Mouse (Mus musculus) 3134 (cell line): ENCODE measurements around the gene Kcnj15.

ENCODE experiments used
- DNase-seq: peaks from one replicate; pipeline ENCODE4 v3.0.0-alpha.2; 2011; ENCODE audit warnings: low spot score; ENCODE audit not compliant: insufficient read length; ENCODE audit errors: extremely low read depth

Gene Kcnj15

DNA sequence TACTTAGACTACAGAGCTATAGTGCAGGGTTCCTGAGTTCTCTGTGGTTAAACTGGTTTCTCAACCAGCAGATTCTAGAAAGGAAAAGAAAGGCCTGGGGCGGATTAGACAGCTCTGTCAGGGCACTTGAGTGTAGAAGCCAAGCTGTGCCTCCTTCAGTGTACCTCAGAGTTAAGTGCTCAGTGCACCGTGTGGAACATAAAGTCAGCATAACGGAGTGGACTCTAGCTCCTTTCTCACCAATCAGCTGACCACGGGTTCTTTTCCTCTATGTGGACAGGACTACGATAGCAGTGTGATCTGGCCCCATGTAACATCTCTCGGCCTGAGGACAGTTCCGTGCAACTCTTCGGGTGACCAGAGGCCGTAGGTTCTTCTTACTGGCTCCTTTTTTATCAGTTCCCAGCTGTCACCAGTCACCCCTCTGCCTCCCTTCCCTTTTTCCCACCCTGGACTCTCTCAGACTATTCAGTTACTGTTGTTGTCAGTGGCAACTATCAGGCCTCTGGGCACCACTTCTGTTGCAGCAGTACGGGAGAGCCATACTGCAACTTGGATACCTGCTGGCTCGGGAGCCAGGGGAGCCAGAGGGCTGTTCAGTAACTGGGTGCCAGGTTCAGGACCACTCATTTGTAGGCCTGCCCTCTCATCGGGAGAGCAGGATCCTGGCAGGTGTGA is 12.6 kb upstream of the Kcnj15 start:
- no peak for DNase-seq

DNA sequence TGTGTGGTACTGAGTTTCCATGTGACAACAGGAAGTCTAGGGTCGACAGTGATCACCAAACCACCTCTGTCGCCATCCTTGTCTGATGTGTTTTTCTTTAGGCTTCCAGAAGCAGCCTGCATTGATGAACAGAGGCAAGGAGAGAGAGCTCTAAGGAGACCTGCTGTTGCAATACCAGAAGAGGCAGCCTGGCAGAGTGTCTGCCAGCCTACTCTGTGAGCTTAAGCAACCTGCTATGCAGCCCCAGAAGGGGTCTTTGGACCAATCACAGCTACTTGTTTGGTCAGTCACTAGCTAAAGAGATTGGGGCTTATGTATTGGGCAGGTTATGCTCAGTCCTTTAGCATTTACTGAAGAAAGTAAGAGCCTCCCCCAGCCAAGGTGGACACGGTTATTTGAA is 11.9 kb upstream of the Kcnj15 start:
- DNase-seq, result no peak

DNA sequence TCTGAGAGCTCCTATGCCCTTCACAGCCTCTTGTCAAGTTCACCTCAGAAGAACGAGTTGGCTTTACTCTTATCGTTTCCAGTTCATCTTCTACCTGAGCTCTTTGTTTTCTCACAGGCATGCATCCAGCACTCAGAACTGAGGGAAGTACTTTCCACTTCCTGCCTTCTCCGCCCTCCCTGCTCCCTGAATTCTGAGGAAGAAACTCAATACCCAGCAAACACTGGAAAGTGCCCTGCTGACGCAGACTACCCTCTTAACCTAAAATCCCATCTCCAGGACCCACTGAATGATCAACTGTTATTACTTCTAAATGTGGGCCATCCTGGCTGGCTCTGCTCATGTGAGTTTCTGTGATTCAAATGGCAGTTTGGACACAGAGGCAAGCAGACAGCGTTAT is 8.7 kb upstream of the Kcnj15 start:
- no peak for DNase-seq

DNA sequence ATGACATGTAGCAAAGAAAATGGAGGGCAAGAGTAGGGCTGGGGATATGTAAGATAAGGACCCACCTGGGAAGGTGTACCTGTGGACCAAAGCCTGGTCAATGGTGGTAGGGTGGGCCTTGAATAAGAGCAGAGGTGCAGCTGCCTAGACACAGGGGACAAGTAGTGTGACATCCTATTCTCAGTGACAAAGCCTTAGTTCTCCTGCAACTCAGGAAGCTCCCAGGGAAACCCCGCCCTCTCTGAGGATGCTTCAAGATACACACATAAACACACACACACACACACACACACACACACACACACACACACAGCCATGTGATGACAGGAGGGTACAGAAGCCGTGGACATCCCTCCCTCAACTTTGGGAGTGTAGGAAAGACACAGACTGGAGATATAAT is 710 bp upstream of the Kcnj15 start:
- DNase-seq, result no peak

DNA sequence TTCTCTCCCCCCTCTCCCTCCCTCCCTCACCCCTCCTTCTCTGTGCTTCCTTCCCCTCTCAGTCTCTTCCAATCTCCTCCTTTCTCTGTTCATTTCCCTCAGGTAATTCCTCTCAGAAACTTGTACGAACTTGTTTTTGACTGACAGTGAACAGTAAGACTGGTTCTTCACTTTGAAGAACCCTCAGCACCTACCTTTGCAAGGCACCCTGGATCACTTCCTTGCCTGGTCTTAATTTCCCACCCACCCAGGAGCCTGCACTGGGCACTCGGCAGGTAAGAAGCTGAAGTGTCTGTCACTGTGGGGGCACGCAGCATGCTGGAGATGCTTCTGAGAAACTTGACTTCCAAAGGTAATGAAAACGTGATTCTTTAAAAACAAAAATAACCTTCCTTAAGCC is 742 bp downstream of the Kcnj15 start:
- DNase-seq, result no peak

DNA sequence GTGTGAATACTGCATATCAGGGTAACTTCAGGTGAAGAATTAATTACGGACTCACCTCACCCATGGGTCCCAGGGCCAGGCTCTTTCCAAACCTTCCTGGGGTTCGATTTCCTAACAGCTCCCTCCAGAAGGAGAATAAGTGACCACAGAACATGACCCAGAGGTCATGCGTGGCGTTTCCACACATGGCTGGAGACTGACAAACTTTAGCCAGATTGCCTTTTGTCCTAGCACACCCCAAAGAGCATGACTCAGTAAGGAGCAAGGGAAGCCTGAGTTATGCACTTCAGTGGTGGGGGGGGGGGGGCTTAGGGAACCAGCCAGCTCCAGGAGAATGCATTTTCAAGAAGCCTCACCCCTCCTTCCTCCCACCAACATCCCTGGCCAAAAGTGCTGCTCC is 2.1 kb downstream of the Kcnj15 start:
- DNase-seq, result no peak

DNA sequence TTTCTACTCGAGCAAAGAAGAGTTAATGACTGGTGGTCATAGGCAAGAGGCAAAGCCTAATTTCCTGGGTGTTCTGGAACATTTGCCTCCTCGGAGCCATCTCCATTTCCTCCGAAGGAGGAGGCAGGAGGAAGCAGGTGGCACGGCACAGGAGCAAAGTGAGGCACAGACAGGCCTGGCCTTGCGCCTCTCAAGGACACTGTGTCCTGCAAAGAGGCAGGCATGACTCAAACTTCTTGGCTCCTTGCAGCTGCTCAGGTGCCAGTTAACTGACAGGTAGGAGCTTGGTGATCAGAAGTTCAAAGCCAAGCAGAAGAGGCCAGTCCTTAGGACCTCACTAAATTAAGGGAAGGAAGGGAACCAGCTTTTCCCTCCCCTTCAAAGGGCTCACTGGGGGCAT is 3.3 kb downstream of the Kcnj15 start:
- no peak for DNase-seq

DNA sequence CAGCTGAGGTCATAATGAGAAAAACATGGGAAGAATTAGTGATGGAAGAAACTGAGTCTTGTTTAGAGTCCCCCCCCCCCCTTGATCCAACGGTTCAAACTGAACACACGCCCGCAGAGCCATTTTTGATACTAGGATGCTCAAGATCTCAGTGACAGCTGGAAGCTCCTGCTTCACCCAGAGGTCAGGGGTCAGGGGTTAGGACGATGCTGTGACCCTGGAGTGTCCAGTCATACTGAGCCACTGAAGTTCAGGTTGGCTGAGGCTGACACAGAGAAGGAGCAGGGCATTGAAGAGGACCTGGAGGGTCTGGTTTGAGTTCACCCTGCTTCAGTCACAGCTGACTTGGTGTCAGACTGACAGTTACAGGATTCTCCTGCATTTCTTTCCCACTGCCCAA is 4.4 kb downstream of the Kcnj15 start:
- no peak for DNase-seq

DNA sequence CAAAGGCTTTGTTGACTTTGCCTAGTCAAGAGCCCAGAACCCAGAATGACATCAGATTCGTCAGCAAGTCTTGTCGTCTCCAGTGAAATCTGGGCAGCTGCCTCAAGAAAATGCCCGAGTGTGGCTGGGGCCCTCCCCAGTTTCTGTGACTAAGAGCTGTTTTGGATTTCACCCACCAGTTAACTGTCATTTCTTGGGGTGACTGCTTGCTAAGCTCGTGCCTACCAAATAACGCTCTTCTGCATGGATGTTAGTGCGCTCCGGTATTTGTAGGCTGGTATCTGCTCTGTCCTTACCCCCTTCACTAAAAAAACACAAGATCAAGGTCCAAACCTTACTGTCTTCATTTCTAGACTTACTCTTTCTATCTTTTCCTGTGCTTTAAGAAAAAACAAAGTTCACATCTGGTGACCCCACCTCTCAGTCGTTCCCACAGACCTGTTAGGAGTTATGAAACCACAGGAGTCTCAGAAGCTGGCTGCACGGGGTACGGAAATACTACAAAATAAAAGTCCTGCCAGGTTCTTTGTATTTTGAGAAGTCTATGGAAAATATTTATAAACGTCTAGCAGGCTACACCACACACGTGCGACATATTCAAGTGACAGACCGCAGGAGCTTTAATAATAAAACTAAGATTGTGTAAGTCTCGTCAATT is 5.5 kb downstream of the Kcnj15 start:
- no peak for DNase-seq

DNA sequence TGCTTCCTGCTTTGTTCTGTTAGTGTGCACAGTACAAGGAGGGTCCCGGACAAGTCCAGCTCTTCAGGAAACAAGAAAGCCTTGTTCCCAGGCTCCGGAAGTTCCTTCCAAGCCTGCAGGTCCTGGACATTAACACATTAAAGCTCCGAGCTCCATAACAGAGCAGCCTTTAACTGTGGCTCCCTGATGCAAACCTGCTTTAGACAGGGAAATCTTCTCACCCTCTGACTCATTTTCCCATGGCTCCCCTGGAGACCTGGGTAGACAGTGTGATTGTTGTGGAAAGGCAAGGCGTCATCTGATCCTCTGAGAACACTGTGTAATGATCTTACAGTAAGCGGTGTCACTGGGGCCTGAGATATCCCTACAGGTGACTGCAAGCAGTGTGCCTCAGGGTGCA is 7.0 kb downstream of the Kcnj15 start:
- DNase-seq, result no peak

DNA sequence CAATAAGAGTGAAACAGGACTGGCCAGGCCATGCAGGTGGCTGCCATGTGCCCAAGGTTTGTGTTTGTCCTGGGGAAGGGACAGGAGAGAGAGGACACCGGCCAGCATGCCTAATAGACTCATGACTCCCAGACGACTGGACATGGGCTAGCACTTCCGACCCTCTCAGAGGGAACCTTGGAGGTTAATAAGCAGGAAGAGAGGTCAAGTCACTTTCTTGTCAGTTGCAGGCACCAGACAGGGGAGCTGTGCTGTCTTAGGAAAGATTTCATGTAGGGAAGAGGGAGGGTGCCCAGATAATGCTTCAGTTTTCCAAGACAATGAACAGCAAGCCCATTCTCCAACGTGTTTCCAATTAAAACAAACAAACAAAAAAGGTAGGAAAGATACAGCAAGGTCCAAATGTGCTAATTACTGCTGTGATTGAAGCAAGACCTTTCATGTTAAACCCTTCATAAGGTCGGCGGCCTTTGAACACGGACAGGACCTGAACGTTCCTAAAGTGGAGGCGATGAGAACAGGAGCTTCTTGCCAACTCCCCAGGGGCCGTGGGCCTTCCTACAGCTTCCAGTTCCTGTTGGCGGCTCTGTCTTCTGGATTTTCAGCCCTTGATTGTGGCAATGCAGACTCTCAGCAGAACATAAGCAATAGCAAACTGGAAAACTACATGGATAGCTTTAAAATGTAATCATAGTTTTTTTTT is 10.3 kb downstream of the Kcnj15 start:
- no peak for DNase-seq

DNA sequence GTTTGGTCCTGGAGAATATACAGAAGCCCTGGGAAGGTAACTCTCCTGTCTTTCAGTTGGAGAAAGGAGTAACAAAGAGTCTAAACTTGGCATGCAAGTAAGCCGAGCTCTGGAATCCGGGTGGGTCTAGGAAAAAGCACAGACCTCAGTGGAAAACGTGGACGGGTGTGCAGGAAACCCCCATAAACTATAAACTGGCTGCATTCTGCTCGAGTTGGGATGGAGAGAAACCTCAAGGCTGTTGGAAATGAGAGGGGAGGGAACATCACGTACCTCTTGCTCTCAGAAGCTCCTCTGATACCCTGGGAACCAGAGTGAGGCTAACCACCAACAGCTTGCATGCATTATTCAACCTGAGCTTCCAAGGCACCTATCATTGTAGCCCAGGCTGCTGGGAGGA is 12.3 kb downstream of the Kcnj15 start:
- DNase-seq, result no peak

DNA sequence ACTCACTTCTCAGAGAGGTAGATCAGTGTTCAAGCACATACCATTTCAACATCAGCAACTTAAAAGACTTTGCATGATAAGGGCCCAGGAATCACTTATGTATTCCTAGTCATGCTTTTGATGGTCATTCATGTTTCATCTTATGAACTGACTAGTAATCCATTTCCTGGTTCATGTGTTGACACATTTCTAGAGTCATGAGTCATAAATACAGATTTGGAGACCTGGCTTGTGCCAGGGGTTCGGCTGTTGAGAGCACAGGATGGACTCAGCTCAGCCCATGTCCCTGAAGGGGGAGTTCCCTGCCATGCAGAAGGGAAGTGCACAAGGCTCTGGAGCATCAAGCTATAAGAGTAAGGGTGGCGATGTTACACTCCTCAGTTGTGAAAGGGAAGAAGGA is 15.7 kb downstream of the Kcnj15 start:
- DNase-seq, result no peak

DNA sequence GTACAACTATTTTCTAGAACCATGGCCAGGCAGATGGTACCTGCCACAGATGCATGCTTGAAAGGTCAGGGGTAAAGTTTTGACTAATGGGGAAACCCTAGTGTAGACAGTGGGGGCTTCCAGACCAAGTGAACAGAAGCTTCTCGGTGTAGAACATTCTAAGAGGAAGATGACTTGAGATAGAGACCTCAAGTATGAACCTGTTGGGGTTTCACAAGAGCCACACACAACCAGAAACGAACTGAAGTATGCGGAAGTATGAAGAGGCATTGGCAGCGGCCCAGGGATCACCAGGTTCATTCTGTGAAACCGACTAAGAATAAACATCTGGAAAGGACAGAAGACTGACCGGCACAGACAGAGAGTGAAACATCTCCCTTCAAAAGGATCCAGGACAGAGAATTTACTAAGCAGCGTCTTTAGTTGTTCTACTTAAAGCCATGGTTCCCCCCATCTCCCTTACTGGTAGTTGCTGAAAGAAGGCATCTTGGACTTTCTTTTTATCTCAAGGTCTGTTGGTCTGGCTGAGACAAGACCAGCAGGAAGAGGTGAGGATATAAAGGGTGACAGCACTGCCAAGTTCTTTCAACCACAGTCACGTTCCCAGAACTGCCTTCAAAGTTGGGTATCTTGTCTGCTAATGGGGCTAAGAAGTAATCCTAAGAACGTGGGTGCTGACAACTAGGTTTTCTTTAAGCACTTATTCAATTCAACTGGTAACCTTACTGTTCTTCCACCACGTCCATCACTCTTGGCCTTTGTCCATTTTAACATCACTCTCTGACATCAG is 18.6 kb downstream of the Kcnj15 start:
- no peak for DNase-seq

DNA sequence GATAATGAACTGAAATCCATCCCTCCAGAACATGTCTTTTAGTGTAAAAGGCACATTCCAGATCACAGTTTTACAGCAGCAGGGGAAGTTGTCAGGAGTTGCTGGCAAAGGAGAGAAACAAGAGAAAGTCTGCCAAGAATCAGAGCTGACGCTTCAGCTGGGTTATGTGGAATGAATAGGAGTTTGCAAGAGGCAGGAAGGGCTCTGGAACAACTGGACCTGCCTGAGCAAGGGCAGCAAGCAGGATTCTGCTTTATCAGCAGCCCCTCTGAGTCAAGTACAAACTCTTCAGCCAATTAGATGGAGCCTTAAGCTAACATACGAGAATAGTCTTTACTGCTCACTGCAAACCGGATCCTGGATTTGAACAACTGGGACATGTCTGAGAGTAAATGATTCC is 21.7 kb downstream of the Kcnj15 start:
- no peak for DNase-seq

DNA sequence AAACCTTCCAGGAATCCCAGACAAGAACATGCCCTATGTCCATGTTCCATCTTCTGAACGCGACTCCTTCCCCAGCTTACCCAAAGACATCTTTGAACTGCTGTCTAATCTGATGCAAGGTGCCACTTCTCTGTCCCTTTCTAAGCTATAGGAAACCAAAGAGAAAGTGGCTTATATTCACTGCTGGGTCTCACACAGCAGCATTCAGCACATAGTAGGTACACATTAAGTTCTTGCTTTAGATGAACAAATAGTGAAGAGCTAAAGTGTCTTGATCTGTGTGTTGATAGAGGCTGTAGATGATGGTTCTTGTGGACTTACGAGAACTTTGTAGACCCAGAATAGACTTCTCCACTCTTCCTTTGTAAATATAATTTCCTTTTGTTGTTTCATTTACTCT is 23.0 kb downstream of the Kcnj15 start:
- DNase-seq, result no peak

DNA sequence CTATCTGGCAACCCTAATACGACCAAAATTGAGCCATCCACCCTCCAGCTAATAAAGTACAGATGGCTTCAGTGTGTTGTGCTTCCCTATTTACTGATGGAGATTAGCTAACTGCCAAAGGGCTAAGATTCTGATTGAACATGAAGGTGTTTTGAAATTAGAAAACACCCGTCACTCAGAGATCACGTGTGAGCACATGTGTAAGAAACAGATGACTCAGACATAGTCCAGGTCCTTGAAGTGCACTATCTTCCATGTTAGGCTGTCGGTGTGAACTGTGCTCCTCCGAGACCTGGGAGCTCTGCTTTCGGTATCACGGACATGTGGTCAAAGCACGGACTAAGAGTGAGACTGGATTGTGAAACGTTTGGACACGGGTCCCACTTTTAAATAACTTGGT is 26.0 kb downstream of the Kcnj15 start:
- DNase-seq, result no peak

DNA sequence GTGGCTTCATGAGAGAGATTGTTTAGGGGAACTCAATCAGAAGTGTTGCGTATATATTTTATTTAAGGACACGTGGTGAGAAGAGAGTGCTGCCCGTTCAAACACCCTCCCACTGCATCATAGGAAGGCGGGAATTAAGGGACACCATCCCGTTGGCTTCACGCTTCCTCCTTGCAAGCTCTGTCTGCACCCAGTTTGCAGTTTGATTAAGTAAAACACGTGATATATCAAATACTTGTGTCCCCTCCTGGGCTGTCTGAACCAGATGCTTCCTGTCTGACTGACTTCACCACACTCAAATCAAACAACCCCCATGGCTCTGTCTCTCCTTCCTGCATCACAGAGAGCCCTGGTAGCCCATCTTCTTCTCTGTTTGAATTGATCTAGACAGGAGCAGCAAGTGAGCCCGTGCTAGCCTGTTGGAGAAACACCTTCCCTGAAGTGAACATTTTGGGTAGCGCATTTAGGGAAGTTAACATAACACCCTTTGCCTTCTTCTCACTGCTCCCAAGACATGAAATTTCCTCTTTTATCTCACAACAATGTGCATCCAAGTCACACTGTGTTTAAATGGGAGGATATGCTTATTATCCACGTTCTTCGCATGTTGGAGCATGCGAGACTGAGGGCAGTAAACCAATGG is 26.8 kb downstream of the Kcnj15 start:
- DNase-seq, result no peak

DNA sequence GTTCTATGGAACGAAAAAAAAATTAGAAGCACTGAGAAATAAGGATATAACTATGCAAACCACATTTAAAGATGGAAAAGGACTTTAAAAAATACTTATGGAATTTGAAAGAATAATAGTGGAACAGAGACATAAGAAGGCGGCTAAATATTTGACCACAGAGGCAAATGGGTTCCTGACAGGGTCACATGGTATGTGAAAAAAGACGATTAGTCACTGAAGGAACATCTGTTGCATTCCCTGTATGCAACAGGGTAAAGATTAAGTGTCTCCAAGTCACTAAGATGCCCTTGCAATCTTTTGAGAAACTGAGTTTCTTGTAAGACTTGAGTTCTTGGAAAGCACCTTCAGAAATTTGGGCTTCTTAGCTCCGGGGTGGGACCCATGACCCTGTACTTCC is 27.7 kb downstream of the Kcnj15 start:
- DNase-seq, result no peak

DNA sequence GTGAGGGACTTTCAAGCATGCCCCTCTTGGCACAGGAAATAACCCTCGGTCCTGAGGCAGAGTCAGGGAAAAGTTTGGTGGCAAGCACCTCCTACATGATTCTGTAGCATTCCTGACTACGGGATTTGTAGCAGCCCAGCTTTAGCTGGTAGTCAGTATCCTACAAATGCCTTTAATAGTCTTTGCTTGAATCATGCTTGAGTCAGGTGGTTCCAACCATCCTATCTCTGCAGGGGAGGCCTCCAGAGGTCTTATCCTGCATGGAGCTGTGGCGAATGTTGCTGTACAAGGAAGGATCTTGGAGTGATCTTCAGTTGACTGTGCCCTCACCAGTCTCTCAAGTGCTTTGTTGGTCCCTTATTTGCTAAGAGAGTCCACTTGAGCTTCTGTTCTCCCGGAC is 28.4 kb downstream of the Kcnj15 start:
- DNase-seq, result no peak

DNA sequence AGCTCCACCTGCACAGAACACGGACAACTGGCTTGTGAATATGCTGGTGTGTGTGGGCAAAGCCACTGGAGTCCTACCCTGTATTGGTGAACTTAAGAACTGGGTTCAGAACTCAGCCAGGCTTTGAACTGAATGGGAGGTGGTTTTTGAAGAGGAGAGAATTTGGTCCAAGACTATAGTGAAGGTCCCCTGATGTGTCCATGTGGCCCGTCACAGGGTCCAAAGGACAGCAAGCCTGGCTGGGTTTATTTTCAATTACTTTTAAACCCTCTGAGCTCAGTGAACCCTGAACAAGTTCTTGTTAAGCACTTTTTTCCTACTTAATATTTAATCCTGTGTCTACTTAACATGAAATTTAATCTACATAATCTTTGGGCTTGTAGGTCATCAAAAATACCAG is 30.3 kb downstream of the Kcnj15 start:
- DNase-seq, result no peak
